Mouse (Mus musculus): ENCODE data around the gene Gast. TPM values are rescaled to one million over a fixed set of nuclear protein-coding genes. Genes with fewer than 3 reads are reported as not detected.

Gast gene
- polyA plus RNA-seq, 1 experiment from 2014 or later: not detected

- peaks cover 40% of the 10 kb centered on the region for H3K36me3 ChIP-seq
- no peak overlapping the region for H3K27ac ChIP-seq (replicated peaks)
- no peak overlapping the region for H3K4me3 ChIP-seq
- no peaks in the 10 kb centered on the region for H3K9me3 ChIP-seq (replicated peaks)
- H3K4me1 ChIP-seq: peaks cover 10% of the 10 kb centered on the region
- DNase-seq (ENCODE audit: low spot score): no peak
- no peaks in the 10 kb centered on the region for H3K27me3 ChIP-seq (ENCODE audit: low read depth, poor library complexity, severe bottlenecking)
- WGBS: 91% methylated on average over 21 of the region's 21 CpGs
Observed at GRCm38 (mm10) chr11:100376746-100377389, 42.7 kb downstream of the Gast start.

DNA sequence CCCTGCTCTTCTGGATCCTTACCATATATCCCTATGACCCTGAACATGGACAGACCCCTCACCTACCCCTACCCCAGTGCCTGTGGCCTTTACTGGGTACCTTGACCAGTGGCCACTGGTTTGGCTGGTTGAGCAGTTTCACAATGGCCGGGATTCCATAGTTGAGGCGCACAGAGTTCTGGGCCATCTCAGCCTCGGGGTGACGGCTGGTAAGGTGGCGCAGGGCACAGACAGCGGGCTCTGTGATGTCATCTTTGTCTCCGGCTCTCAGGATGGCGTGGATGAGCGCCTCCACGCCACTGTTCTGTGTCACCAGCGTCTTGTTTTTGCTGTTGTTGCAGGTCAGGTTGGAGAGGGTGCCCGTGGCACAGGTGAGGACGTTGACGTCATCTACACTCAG lies 43.8 kb downstream of the Gast start:
- no peaks in the 10 kb centered on the region for H3K9me3 ChIP-seq (replicated peaks)
- no peak for DNase-seq (ENCODE audit: low spot score)
- no peaks in the 10 kb centered on the region for H3K27me3 ChIP-seq (ENCODE audit: low read depth, poor library complexity, severe bottlenecking)
- WGBS: 95% methylated on average over 14 of the region's 14 CpGs
- H3K27ac ChIP-seq (replicated peaks): no peak overlapping the region
- no peak overlapping the region for H3K4me3 ChIP-seq
- peaks cover 47% of the 10 kb centered on the region for H3K36me3 ChIP-seq
- 0 out of 2 replicates have a peak, but pooled peaks cover 4% of the 10 kb centered on the region for H3K4me1 ChIP-seq

DNA sequence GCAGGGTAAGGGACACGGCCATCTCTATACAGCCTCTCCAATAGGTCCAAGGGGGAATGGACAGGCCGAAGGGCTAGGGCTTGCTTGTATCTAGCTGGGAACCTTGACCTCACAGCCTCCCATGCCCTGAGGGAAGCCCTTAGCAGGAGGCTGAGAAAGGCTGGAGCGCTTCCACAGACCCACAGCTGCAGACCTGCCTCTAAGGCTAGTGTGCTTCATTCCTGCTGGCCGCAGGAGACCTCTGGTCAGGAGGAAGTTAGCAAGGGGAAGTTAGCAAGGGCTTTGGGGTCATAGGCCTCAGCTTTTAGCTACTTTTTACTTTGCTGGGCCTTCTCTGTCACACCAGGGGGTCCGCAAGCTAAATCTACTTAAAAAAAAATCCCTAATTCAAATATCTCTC lies 44.2 kb downstream of the Gast start:
- no peak overlapping the region for H3K27ac ChIP-seq (replicated peaks)
- no peaks in the 10 kb centered on the region for H3K27me3 ChIP-seq (ENCODE audit: low read depth, poor library complexity, severe bottlenecking)
- H3K9me3 ChIP-seq (replicated peaks): no peaks in the 10 kb centered on the region
- H3K4me1 ChIP-seq: 0 out of 2 replicates have a peak, but pooled peaks cover 4% of the 10 kb centered on the region
- H3K36me3 ChIP-seq: peaks cover 51% of the 10 kb centered on the region
- WGBS: 89% methylated on average over 5 of the region's 5 CpGs
- no peak overlapping the region for H3K4me3 ChIP-seq
- DNase-seq (ENCODE audit: low spot score): no peak

DNA sequence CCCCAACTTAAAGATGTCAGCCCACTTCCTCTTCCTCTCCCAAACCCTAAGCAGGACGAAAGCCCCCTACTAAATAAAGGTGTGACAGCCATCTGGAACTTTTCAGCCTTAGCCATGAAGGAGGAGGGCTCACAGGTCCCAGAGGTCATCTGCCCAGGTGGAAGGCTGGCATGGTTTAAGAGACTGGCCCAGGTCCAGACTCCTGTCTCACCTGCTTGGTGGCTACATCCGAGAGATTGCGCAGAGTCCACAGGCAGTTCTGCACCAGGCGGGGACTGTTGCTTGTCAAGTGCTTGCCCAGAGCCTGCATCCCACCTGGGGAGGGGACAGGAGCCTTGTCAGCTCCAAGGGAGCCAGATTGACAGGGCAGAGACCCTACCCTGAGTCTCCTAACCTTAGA lies 45.1 kb downstream of the Gast start:
- H3K4me1 ChIP-seq: 0 out of 2 replicates have a peak, but pooled peaks cover 4% of the 10 kb centered on the region
- no peaks in the 10 kb centered on the region for H3K27me3 ChIP-seq (ENCODE audit: low read depth, poor library complexity, severe bottlenecking)
- 93% methylated on average over 4 of the region's 4 CpGs for WGBS
- peaks cover 46% of the 10 kb centered on the region for H3K36me3 ChIP-seq
- no peaks in the 10 kb centered on the region for H3K9me3 ChIP-seq (replicated peaks)
- H3K4me3 ChIP-seq: no peak overlapping the region
- H3K27ac ChIP-seq (replicated peaks): no peak overlapping the region
- no peak for DNase-seq (ENCODE audit: low spot score)

DNA sequence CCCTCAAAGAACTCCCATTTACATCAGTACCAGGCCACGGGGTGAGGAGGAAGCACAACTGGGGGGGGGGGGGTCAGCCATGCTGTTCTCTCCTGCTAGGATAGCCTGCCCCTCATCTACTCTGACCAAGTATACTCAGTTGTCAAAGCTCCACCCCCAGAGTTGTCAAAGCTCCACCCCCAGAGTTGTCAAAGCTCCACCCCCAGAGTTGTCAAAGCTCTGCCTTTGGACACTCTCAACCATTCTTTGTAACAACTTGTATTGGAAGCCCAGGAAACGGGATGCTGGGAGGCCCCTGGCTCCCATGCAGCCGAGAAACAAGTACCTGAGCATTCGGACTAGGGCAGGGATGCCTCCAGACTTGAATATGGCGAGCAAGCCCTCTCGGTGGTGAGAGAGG lies 48.5 kb downstream of the Gast start:
- Histone ChIP-seq H3K36me3 (peaks cover 32% of the 10 kb centered on the region), H3K4me3 (no peak overlapping the region), H3K27me3 (ENCODE audit: low read depth, poor library complexity, severe bottlenecking) (no peaks in the 10 kb centered on the region), H3K9me3 (replicated peaks) (no peaks in the 10 kb centered on the region), H3K4me1 (peaks cover 8% of the 10 kb centered on the region; the same call in 1 of the 2 replicates), H3K27ac (replicated peaks) (no peak overlapping the region)
- no peak for DNase-seq (ENCODE audit: low spot score)
- WGBS: 87% methylated on average over 6 of the region's 6 CpGs

- Histone ChIP-seq H3K4me3 (no peak overlapping the region), H3K4me1 (peaks cover 22% of the 10 kb centered on the region), H3K27ac (replicated peaks) (no peak overlapping the region), H3K9me3 (replicated peaks) (no peaks in the 10 kb centered on the region), H3K36me3 (peaks cover 22% of the 10 kb centered on the region), H3K27me3 (ENCODE audit: low read depth, poor library complexity, severe bottlenecking) (no peaks in the 10 kb centered on the region)
- DNase-seq (ENCODE audit: low spot score): no peak
- WGBS: 86% methylated on average over 3 of the region's 3 CpGs
Observed at GRCm38 (mm10) chr11:100385016-100385415, 50.8 kb downstream of the Gast start.

GRCm38 (mm10) chr11:100386586-100386985 lies 52.4 kb downstream of the Gast start:
- Histone ChIP-seq H3K36me3 (peaks cover 14% of the 10 kb centered on the region), H3K4me3 (no peak overlapping the region), H3K4me1 (peaks cover 37% of the 10 kb centered on the region), H3K27ac (replicated peaks) (no peak overlapping the region), H3K9me3 (replicated peaks) (no peaks in the 10 kb centered on the region), H3K27me3 (ENCODE audit: low read depth, poor library complexity, severe bottlenecking) (no peaks in the 10 kb centered on the region)
- no peak for DNase-seq (ENCODE audit: low spot score)
- WGBS: 48% methylated on average over 5 of the region's 5 CpGs

Other genes starting within 250 kb of the Gast start
- gene Krt32, start 246.2 kb upstream of the Gast start, polyA plus RNA-seq (2016; fragmentation: Nextera tagmentation; extraction: Ambion mirVana): not detected in 2 replicates
- not detected in 2 replicates for gene Krt35, start 238.2 kb upstream of the Gast start, polyA plus RNA-seq (2016; fragmentation: Nextera tagmentation; extraction: Ambion mirVana)
- not detected in 2 replicates for gene Krt36, start 228.8 kb upstream of the Gast start, polyA plus RNA-seq (2016; fragmentation: Nextera tagmentation; extraction: Ambion mirVana)
- gene Krt13, start 212.8 kb upstream of the Gast start, polyA plus RNA-seq (2016; fragmentation: Nextera tagmentation; extraction: Ambion mirVana): not detected in 2 replicates
- 0.74 and 1.8 TPM in 2 replicates for gene Krt15, start 198.5 kb upstream of the Gast start, polyA plus RNA-seq (2016; fragmentation: Nextera tagmentation; extraction: Ambion mirVana)
- 5.9 and 6.3 TPM in 2 replicates for gene Krt19, start 185.7 kb upstream of the Gast start, polyA plus RNA-seq (2016; fragmentation: Nextera tagmentation; extraction: Ambion mirVana)
- not detected in 2 replicates for gene Krt9, start 141.2 kb upstream of the Gast start, polyA plus RNA-seq (2016; fragmentation: Nextera tagmentation; extraction: Ambion mirVana)
- 1.0 and 1.2 TPM in 2 replicates for gene Krt14, start 126.9 kb upstream of the Gast start, polyA plus RNA-seq (2016; fragmentation: Nextera tagmentation; extraction: Ambion mirVana)
- gene Krt16, start 85.5 kb upstream of the Gast start, polyA plus RNA-seq (2016; fragmentation: Nextera tagmentation; extraction: Ambion mirVana): not detected in 2 replicates
- 0.12 and 0.16 TPM in 2 replicates for gene Krt17, start 73.4 kb upstream of the Gast start, polyA plus RNA-seq (2016; fragmentation: Nextera tagmentation; extraction: Ambion mirVana)
- gene Krt42, start 64.5 kb upstream of the Gast start, polyA plus RNA-seq (2016; fragmentation: Nextera tagmentation; extraction: Ambion mirVana): not detected in 2 replicates
- 1,709 and 1,814 TPM in 2 replicates for gene Eif1, start 14.5 kb upstream of the Gast start, polyA plus RNA-seq (2016; fragmentation: Nextera tagmentation; extraction: Ambion mirVana)
- gene Hap1, start 21.7 kb downstream of the Gast start, polyA plus RNA-seq (2016; fragmentation: Nextera tagmentation; extraction: Ambion mirVana): 36.6 and 40.2 TPM in 2 replicates
- 32.4 and 41.8 TPM in 2 replicates for gene Jup, start 63.4 kb downstream of the Gast start, polyA plus RNA-seq (2016; fragmentation: Nextera tagmentation; extraction: Ambion mirVana)
- 23.4 and 26.8 TPM in 2 replicates for gene P3h4, start 80.4 kb downstream of the Gast start, polyA plus RNA-seq (2016; fragmentation: Nextera tagmentation; extraction: Ambion mirVana)
- 44.6 and 49.7 TPM in 2 replicates for gene Fkbp10, start 81.3 kb downstream of the Gast start, polyA plus RNA-seq (2016; fragmentation: Nextera tagmentation; extraction: Ambion mirVana)
- 115 and 120 TPM in 2 replicates for gene Nt5c3b, start 107.4 kb downstream of the Gast start, polyA plus RNA-seq (2016; fragmentation: Nextera tagmentation; extraction: Ambion mirVana)
- 0.62 and 0.73 TPM in 2 replicates for gene Klhl10, start 107.5 kb downstream of the Gast start, polyA plus RNA-seq (2016; fragmentation: Nextera tagmentation; extraction: Ambion mirVana)
- 6.9 and 8.2 TPM in 2 replicates for gene Klhl11, start 138.3 kb downstream of the Gast start, polyA plus RNA-seq (2016; fragmentation: Nextera tagmentation; extraction: Ambion mirVana)
- 312 and 380 TPM in 2 replicates for gene Acly, start 193.6 kb downstream of the Gast start, polyA plus RNA-seq (2016; fragmentation: Nextera tagmentation; extraction: Ambion mirVana)
- gene Ttc25, start 211.2 kb downstream of the Gast start, polyA plus RNA-seq (2016; fragmentation: Nextera tagmentation; extraction: Ambion mirVana): 1.9 and 2.3 TPM in 2 replicates
- 17.7 and 22.6 TPM in 2 replicates for gene Cnp, start 240.5 kb downstream of the Gast start, polyA plus RNA-seq (2016; fragmentation: Nextera tagmentation; extraction: Ambion mirVana)